Mouse (Mus musculus) ovary, adult 10 weeks (tissue): ENCODE data around the gene Ppara. TPM values are rescaled to one million over a fixed set of nuclear protein-coding genes. Genes with fewer than 3 reads are reported as not detected.

Experiments used
- polyA plus RNA-seq: library from polyadenylated mRNA; stranded (reverse); fragments of 350-450 nt; fragmentation: Illumina TruSeq; extraction: RNeasy Lipid Tissue Mini Kit (QIAGEN cat#74804); gene quantifications from one replicate; pipeline ENCODE4 v1.2.3, GENCODE M21; 2014

Ppara gene
- 4.3 TPM for polyA plus RNA-seq

GRCm38 (mm10) chr15:85734571-85735033 is at the start of gene Ppara:
Gene Ppara (plus strand): TSS chr15:85734983.

GRCm38 (mm10) chr15:85811535-85812277 is 76.9 kb downstream of the Ppara start, which contains the start of gene Cdpf1:
Gene Cdpf1 (minus strand): TSS chr15:85811697.

GRCm38 (mm10) chr15:85821203-85822010 is 86.6 kb downstream of the Ppara start, which contains the start of gene Pkdrej:
Gene Pkdrej (minus strand): TSS chr15:85821734.

GRCm38 (mm10) chr15:85831954-85832590 is 97.3 kb downstream of the Ppara start, which contains the start of gene Ttc38:
Gene Ttc38 (plus strand): TSS chr15:85832306.

Other genes starting within 250 kb of the Ppara start
- not detected for gene 7530416G11Rik, start 231.8 kb upstream of the Ppara start, polyA plus RNA-seq
- gene Wnt7b, start 152.5 kb upstream of the Ppara start, polyA plus RNA-seq = not detected
- 0.83 TPM for gene Cdpf1, start 76.7 kb downstream of the Ppara start, polyA plus RNA-seq
- 0.43 TPM for gene Pkdrej, start 86.8 kb downstream of the Ppara start, polyA plus RNA-seq
- 5.7 TPM for gene Ttc38, start 97.3 kb downstream of the Ppara start, polyA plus RNA-seq
- 0.43 TPM for gene Gtse1, start 124.8 kb downstream of the Ppara start, polyA plus RNA-seq
- gene Trmu, start 144.3 kb downstream of the Ppara start, polyA plus RNA-seq = 9.1 TPM